Mouse (Mus musculus) heart, postnatal 36 days (tissue): ENCODE measurements around the gene Fgfr1op2. TPM values are rescaled to one million over a fixed set of nuclear protein-coding genes. Genes with fewer than 3 reads are reported as not detected.

Source experiments
- DNase-seq, 2 experiments: peaks; one replicate each; pipeline ENCODE4 v3.0.0; 2021 to 2022
- intact Hi-C: fragments of 180-260 bp; cut with DNase I; formaldehyde crosslinking; loops from one replicate; pipeline ENCODE4 v1.15.1; 2025
- total RNA-seq, 2 experiments: library from RNA; stranded (reverse); gene quantifications; 2 replicates each; pipeline ENCODE4 v1.2.3; 2021

Fgfr1op2 gene
- total RNA-seq, 2 experiments from 2014 or later: 65.1 to 73.0 TPM

- intact Hi-C loops: no loop called here
- no peak for DNase-seq
Observed at GRCm38 (mm10) chr6:146583366-146584046, 6.5 kb downstream of the Fgfr1op2 start.

- intact Hi-C loops: no loop called here
- DNase-seq: no peak
Observed at GRCm38 (mm10) chr6:146585134-146585533, 8.1 kb downstream of the Fgfr1op2 start.

- DNase-seq: no peak
- intact Hi-C loops: no loop called here
Observed at GRCm38 (mm10) chr6:146602601-146603000, 25.6 kb downstream of the Fgfr1op2 start.

GRCm38 (mm10) chr6:146603651-146604050, 26.6 kb downstream of the Fgfr1op2 start:
- DNase-seq: no peak
- intact Hi-C loops: no loop called here

GRCm38 (mm10) chr6:146611385-146611784, 34.4 kb downstream of the Fgfr1op2 start:
- DNase-seq: no peak
- intact Hi-C loops: no loop called here

GRCm38 (mm10) chr6:146611897-146612296, 34.9 kb downstream of the Fgfr1op2 start:
- no peak for DNase-seq
- intact Hi-C loops: no loop called here

GRCm38 (mm10) chr6:146612736-146613135, 35.7 kb downstream of the Fgfr1op2 start:
- DNase-seq: no peak
- intact Hi-C loops: no loop called here

GRCm38 (mm10) chr6:146613907-146614306, 36.9 kb downstream of the Fgfr1op2 start:
- DNase-seq: no peak
- intact Hi-C loops: no loop called here

GRCm38 (mm10) chr6:146614541-146614940, 37.5 kb downstream of the Fgfr1op2 start:
- intact Hi-C loops: no loop called here

GRCm38 (mm10) chr6:146615891-146616290, 38.9 kb downstream of the Fgfr1op2 start:
- intact Hi-C loops: no loop called here
- no peak for DNase-seq

More at GRCm38 (mm10) chr6:146614541-146614940, 37.5 kb downstream of the Fgfr1op2 start:
- no peak for DNase-seq

GRCm38 (mm10) chr6:146616670-146617069, 39.7 kb downstream of the Fgfr1op2 start:
- intact Hi-C loops: no loop called here
- DNase-seq: no peak

GRCm38 (mm10) chr6:146628123-146628522, 51.1 kb downstream of the Fgfr1op2 start:
- intact Hi-C loops: no loop called here
- no peak for DNase-seq

GRCm38 (mm10) chr6:146629781-146630756, 53.1 kb downstream of the Fgfr1op2 start:
- intact Hi-C loops: loop anchor here (10.0 kb wide), 1 partner anchor 775 kb away; no protein-coding TSS in a partner anchor
- no peak for DNase-seq

- DNase-seq: no peak
- intact Hi-C loops: loop anchor here (10.0 kb wide), 1 partner anchor 776 kb away; no protein-coding TSS in a partner anchor
Observed at GRCm38 (mm10) chr6:146630961-146631360, 54.0 kb downstream of the Fgfr1op2 start.

GRCm38 (mm10) chr6:146631847-146632246, 54.8 kb downstream of the Fgfr1op2 start:
- intact Hi-C loops: loop anchor here (10.0 kb wide), 1 partner anchor 777 kb away; no protein-coding TSS in a partner anchor

GRCm38 (mm10) chr6:146632403-146632802, 55.4 kb downstream of the Fgfr1op2 start:
- intact Hi-C loops: loop anchor here (10.0 kb wide), 1 partner anchor 778 kb away; no protein-coding TSS in a partner anchor
- no peak for DNase-seq

More at GRCm38 (mm10) chr6:146631847-146632246, 54.8 kb downstream of the Fgfr1op2 start:
- no peak for DNase-seq

- intact Hi-C loops: loop anchor here (10.0 kb wide), 1 partner anchor 778 kb away; no protein-coding TSS in a partner anchor
- DNase-seq: no peak
Observed at GRCm38 (mm10) chr6:146633097-146633496, 56.1 kb downstream of the Fgfr1op2 start.

- DNase-seq: peak in 1 of 2 experiments; percentile 34
- intact Hi-C loops: loop anchor here (2.0 to 10.0 kb wide), 2 partner anchors 55 to 779 kb away; no protein-coding TSS in a partner anchor
Observed at GRCm38 (mm10) chr6:146633629-146634014, 56.6 kb downstream of the Fgfr1op2 start.

GRCm38 (mm10) chr6:146634015-146634722, 57.2 kb downstream of the Fgfr1op2 start:
- intact Hi-C loops: loop anchor here (2.0 to 10.0 kb wide), 2 partner anchors 55 to 779 kb away; no protein-coding TSS in a partner anchor
- peak; percentile 76 to 82 for DNase-seq
